In genomic region chr13:86494721-86495120, GRCm38 (mm10) we compare ENCODE assay signal across 31 mouse cellular contexts.
DNase-seq lines count a peak whose midpoint lies in the region; ATAC-seq and TF ChIP-seq lines count a peak whose summit lies in the region.
"Had no signal": no experiment of that assay in that cellular context is flagged by ENCODE, and none has a peak within 500 bp of the region (broad histone marks: within the 10 kb centered on the region; RNA-seq: fewer than 3 reads in every experiment).

No protein-coding gene starts in this region.

- no peaks in the 10 kb centered on the region for H3K36me3 ChIP-seq in midbrain, embryonic 11.5 days (ENCODE audit: control insufficient read depth, insufficient read depth, low read length)
- H3K36me3 ChIP-seq in midbrain, embryonic 13.5 days, result no peaks in the 10 kb centered on the region
- no peaks in the 10 kb centered on the region for H3K36me3 ChIP-seq in forebrain, postnatal 0 days (ENCODE audit: insufficient read depth)
- no peaks in the 10 kb centered on the region for H3K36me3 ChIP-seq in midbrain, embryonic 15.5 days (replicated peaks)
- H3K36me3 ChIP-seq in stomach, postnatal 0 days (ENCODE audit: control insufficient read depth, insufficient read depth, low read length), result no peaks in the 10 kb centered on the region
- H3K36me3 ChIP-seq: heart, embryonic 13.5 days; limb, embryonic 12.5 days; liver, embryonic 15.5 days had no signal

- no peak for TF ChIP-seq EP300 in stomach, postnatal 0 days (optimal IDR thresholded peaks at IDR 0.05)

- TF ChIP-seq CTCF in forebrain, postnatal 0 days (IDR thresholded peaks at IDR 0.05; ENCODE audit: low read depth), result no peak
- TF ChIP-seq CTCF in stomach, postnatal 0 days (IDR thresholded peaks at IDR 0.05; ENCODE audit: low read depth), result no peak

- no peak overlapping the region for H3K4me3 ChIP-seq in midbrain, embryonic 11.5 days (ENCODE audit: low read depth, low read length)
- H3K4me3 ChIP-seq in midbrain, embryonic 13.5 days (replicated peaks), result no peak overlapping the region
- no peak overlapping the region for H3K4me3 ChIP-seq in forebrain, postnatal 0 days (ENCODE audit: low read depth, low read length)
- H3K4me3 ChIP-seq in midbrain, embryonic 15.5 days, result no peak overlapping the region
- no peak overlapping the region for H3K4me3 ChIP-seq in stomach, postnatal 0 days (ENCODE audit: low read depth, low read length)
- H3K4me3 ChIP-seq: gastrocnemius, adult 2 months; heart, adult 2 months; heart, embryonic 13.5 days; limb, embryonic 12.5 days; liver, embryonic 15.5 days had no signal

- H3K9ac ChIP-seq in midbrain, embryonic 11.5 days (ENCODE audit: low read length), result no peak overlapping the region
- no peak overlapping the region for H3K9ac ChIP-seq in midbrain, embryonic 13.5 days (replicated peaks)
- H3K9ac ChIP-seq in forebrain, postnatal 0 days, result no peak overlapping the region
- no peak overlapping the region for H3K9ac ChIP-seq in midbrain, embryonic 15.5 days
- no peak overlapping the region for H3K9ac ChIP-seq in stomach, postnatal 0 days (ENCODE audit: low read length)
- H3K9ac ChIP-seq: heart, embryonic 13.5 days; hindbrain, embryonic 14.5 days; limb, embryonic 12.5 days; liver, embryonic 15.5 days; lung, embryonic 14.5 days had no signal

- no peaks in the 10 kb centered on the region for H3K27me3 ChIP-seq in midbrain, embryonic 11.5 days (ENCODE audit: control insufficient read depth, insufficient read depth, low read length)
- H3K27me3 ChIP-seq in midbrain, embryonic 13.5 days, result no peaks in the 10 kb centered on the region
- H3K27me3 ChIP-seq in forebrain, postnatal 0 days (ENCODE audit: insufficient read depth, low read length), result no peaks in the 10 kb centered on the region
- H3K27me3 ChIP-seq in midbrain, embryonic 15.5 days (replicated peaks), result no peaks in the 10 kb centered on the region
- H3K27me3 ChIP-seq in stomach, postnatal 0 days (ENCODE audit: control insufficient read depth, insufficient read depth, low read length), result no peaks in the 10 kb centered on the region
- H3K27me3 ChIP-seq: CH12.LX; heart, embryonic 13.5 days; limb, embryonic 12.5 days; liver, embryonic 15.5 days had no signal

- DNase-seq in heart, adult 11 months, result peak; percentile 61
- no peak for DNase-seq in heart, postnatal 4 days
- DNase-seq in midbrain, embryonic 11.5 days (ENCODE audit: low spot score, missing footprints), result no peak
- DNase-seq in forebrain, postnatal 0 days, result peak; percentile 6
- no peak for DNase-seq in stomach, postnatal 0 days (ENCODE audit: low spot score)
- DNase-seq: adrenal gland, adult 2 months; adrenal gland, postnatal 36 days; cerebellum, adult 2 months; cerebellum, postnatal 14 days; gastrocnemius, adult 2 months; gastrocnemius, postnatal 36 days; heart, adult 2 months; heart, postnatal 10 days; kidney, adult 11 months; kidney, postnatal 14 days; layer of hippocampus, adult 9-11 months; lung, embryonic 14.5 days; lung, postnatal 14 days; right cerebral cortex, adult 18-20 months; spleen, adult 18-20 months; thymus, adult 18-20 months; thymus, postnatal 36 days had no signal

- no peaks in the 10 kb centered on the region for H3K4me1 ChIP-seq in midbrain, embryonic 11.5 days (ENCODE audit: control insufficient read depth, insufficient read depth, low read length)
- 0 out of 2 replicates have a peak, but pooled peaks cover 4% of the 10 kb centered on the region for H3K4me1 ChIP-seq in midbrain, embryonic 13.5 days (replicated peaks)
- no peaks in the 10 kb centered on the region for H3K4me1 ChIP-seq in forebrain, postnatal 0 days (ENCODE audit: insufficient read depth)
- peaks cover 4% of the 10 kb centered on the region; the same call in 1 of the 2 replicates for H3K4me1 ChIP-seq in midbrain, embryonic 15.5 days
- H3K4me1 ChIP-seq in stomach, postnatal 0 days (replicated peaks; ENCODE audit: control insufficient read depth, insufficient read depth), result no peaks in the 10 kb centered on the region
- H3K4me1 ChIP-seq: heart, embryonic 13.5 days; limb, embryonic 12.5 days; liver, embryonic 15.5 days had no signal

- no peaks in the 10 kb centered on the region for H3K9me3 ChIP-seq in midbrain, embryonic 11.5 days (ENCODE audit: control insufficient read depth, low read length)
- no peaks in the 10 kb centered on the region for H3K9me3 ChIP-seq in midbrain, embryonic 13.5 days
- no peaks in the 10 kb centered on the region for H3K9me3 ChIP-seq in forebrain, postnatal 0 days (ENCODE audit: low read length)
- no peaks in the 10 kb centered on the region for H3K9me3 ChIP-seq in midbrain, embryonic 15.5 days
- no peaks in the 10 kb centered on the region for H3K9me3 ChIP-seq in stomach, postnatal 0 days (ENCODE audit: control insufficient read depth, low read length)
- H3K9me3 ChIP-seq: heart, embryonic 13.5 days; limb, embryonic 12.5 days; liver, embryonic 15.5 days had no signal

- peak; percentile 67 for ATAC-seq in midbrain, embryonic 11.5 days (ENCODE audit: low FRiP score)
- ATAC-seq in midbrain, embryonic 13.5 days, result no peak
- peak; percentile 36; the same call in 1 of the 2 replicates for ATAC-seq in forebrain, postnatal 0 days
- 0 out of 2 replicates have a peak, but pooled peaks have one; percentile 24 for ATAC-seq in midbrain, embryonic 15.5 days (replicated peaks)
- no peak for ATAC-seq in stomach, postnatal 0 days (ENCODE audit: low FRiP score, low TSS enrichment)
- ATAC-seq: activated CD4-positive, CD25-positive, alpha-beta regulatory T cell, adult 4 months; inflammation-experienced regulatory T-cells, adult 6 months had no signal

- H3K27ac ChIP-seq in midbrain, embryonic 11.5 days (ENCODE audit: low read depth, low read length), result no peak overlapping the region
- no peak overlapping the region for H3K27ac ChIP-seq in midbrain, embryonic 13.5 days
- no peak overlapping the region for H3K27ac ChIP-seq in forebrain, postnatal 0 days (ENCODE audit: low read depth, low read length)
- no peak overlapping the region for H3K27ac ChIP-seq in midbrain, embryonic 15.5 days
- H3K27ac ChIP-seq in stomach, postnatal 0 days (replicated peaks), result no peak overlapping the region
- H3K27ac ChIP-seq: gastrocnemius, adult 2 months; heart, adult 2 months; heart, embryonic 13.5 days; hindbrain, embryonic 14.5 days; limb, embryonic 12.5 days; liver, embryonic 15.5 days had no signal

- H3K4me2 ChIP-seq in midbrain, embryonic 11.5 days, result no peak overlapping the region
- no peak overlapping the region for H3K4me2 ChIP-seq in midbrain, embryonic 13.5 days (replicated peaks)
- no peak overlapping the region for H3K4me2 ChIP-seq in forebrain, postnatal 0 days (ENCODE audit: low read depth)
- no peak overlapping the region for H3K4me2 ChIP-seq in midbrain, embryonic 15.5 days
- no peak overlapping the region for H3K4me2 ChIP-seq in stomach, postnatal 0 days (replicated peaks; ENCODE audit: low read depth)
- H3K4me2 ChIP-seq: heart, embryonic 13.5 days; hindbrain, embryonic 14.5 days; limb, embryonic 12.5 days; liver, embryonic 15.5 days; lung, embryonic 14.5 days had no signal

- 34% methylated on average over 2 of the region's 2 CpGs for WGBS in midbrain, embryonic 11.5 days
- 32% methylated on average over 2 of the region's 2 CpGs for WGBS in midbrain, embryonic 13.5 days
- WGBS in forebrain, postnatal 0 days, result 43% methylated on average over 2 of the region's 2 CpGs
- WGBS in midbrain, embryonic 15.5 days, result 37% methylated on average over 2 of the region's 2 CpGs
- WGBS in stomach, postnatal 0 days, result 47% methylated on average over 2 of the region's 2 CpGs

Comparison
In these comparisons a context has a peak if more than half of its experiments do, and no peak if none do; other contexts are left out.
1. DNase-seq: peak in heart, adult 11 months (single experiment) and forebrain, postnatal 0 days (single experiment); none in heart, postnatal 4 days (single experiment), midbrain, embryonic 11.5 days (single experiment) and stomach, postnatal 0 days (single experiment).
2. ATAC-seq: peak in midbrain, embryonic 11.5 days (single experiment), forebrain, postnatal 0 days (single experiment) and midbrain, embryonic 15.5 days (single experiment); none in midbrain, embryonic 13.5 days (single experiment) and stomach, postnatal 0 days (single experiment).